30 mouse cellular contexts compared by ENCODE assay signal in the genomic region with DNA sequence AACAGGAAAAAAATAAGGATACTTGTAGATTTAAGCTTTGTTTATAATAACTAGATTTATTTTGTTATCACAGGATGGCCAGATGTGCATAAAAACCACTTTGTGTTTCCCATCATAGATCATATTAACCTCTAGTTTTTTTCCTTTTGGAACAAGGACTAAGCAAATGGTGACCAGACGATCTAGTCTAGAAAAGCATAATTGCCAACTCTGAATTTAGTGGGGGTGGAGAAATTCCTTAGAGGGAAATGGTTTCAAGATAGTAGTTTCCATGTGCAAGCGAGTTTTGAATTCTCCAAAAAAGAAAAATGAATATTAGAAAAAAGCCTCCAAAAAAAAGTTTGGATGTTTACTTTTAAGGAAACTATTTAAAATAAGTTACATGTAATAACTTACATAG. TPM values are rescaled to one million over a fixed set of nuclear protein-coding genes. Genes with fewer than 3 reads are reported as not detected.
"Had no signal": no experiment of that assay in that cellular context is flagged by ENCODE, and none has a peak within 500 bp of the region (broad histone marks: within the 10 kb centered on the region; RNA-seq: fewer than 3 reads in every experiment).

No protein-coding gene starts in this region.

- H3K4me1 ChIP-seq: limb, embryonic 15.5 days; lung, embryonic 15.5 days had no signal

- H3K9ac ChIP-seq: limb, embryonic 15.5 days; liver, embryonic 14.5 days; liver, postnatal 0 days; lung, embryonic 15.5 days had no signal

- H3K36me3 ChIP-seq: limb, embryonic 15.5 days; lung, embryonic 15.5 days had no signal

- DNase-seq: kidney, adult 9 months; kidney, postnatal 25 days; layer of hippocampus, adult 9-11 months; liver, postnatal 0 days; lung, postnatal 10 days; lung, postnatal 4 days; midbrain, embryonic 14.5 days; thymus, adult 2 months; thymus, postnatal 14 days; thymus, postnatal 4 days had no signal

- H3K27ac ChIP-seq: layer of hippocampus, adult 2 months; limb, embryonic 15.5 days; liver, embryonic 14.5 days; lung, embryonic 15.5 days had no signal

- H3K4me2 ChIP-seq: limb, embryonic 15.5 days; liver, embryonic 11.5 days; lung, embryonic 15.5 days; midbrain, embryonic 11.5 days had no signal

- H3K27me3 ChIP-seq: limb, embryonic 15.5 days; lung, embryonic 15.5 days had no signal

- H3K9me3 ChIP-seq: limb, embryonic 15.5 days; lung, embryonic 15.5 days had no signal

- H3K4me3 ChIP-seq: layer of hippocampus, adult 2 months; limb, embryonic 15.5 days; lung, embryonic 15.5 days had no signal

- ATAC-seq: liver, postnatal 0 days had no signal

RNA-seq across cellular contexts. Expression of a gene that starts 13.4 kb away (rescaled TPM):
- total RNA-seq: layer of hippocampus, adult 2 months; layer of hippocampus, postnatal 25 days; left cerebral cortex, adult 18-20 months; left cerebral cortex, postnatal 25 days; megakaryocyte progenitor cell, adult 5-6 weeks; megakaryocyte-erythroid progenitor cell, adult 5-6 weeks; midbrain, postnatal 0 days had no signal
- polyA plus RNA-seq: kidney, embryonic 16.5 days; large intestine, adult 2 months; limb, embryonic 11.5 days; limb, embryonic 15.5 days; liver, embryonic 11.5 days; liver, embryonic 14.5 days; liver, postnatal 0 days; lung, embryonic 15.5 days; midbrain, embryonic 11.5 days; midbrain, embryonic 14.5 days; midbrain, postnatal 0 days; neural tube, embryonic 11.5 days; neural tube, embryonic 14.5 days; small intestine, adult 2 months; spleen, adult 2 months; stomach, embryonic 16.5 days; thymus, adult 2 months had no signal
